Mouse (Mus musculus) adrenal gland, adult 18-20 months (tissue): Measurements from ENCODE around the gene Olfr328. TPM values are rescaled to one million over a fixed set of nuclear protein-coding genes. Genes with fewer than 3 reads are reported as not detected.

Experiments
- total RNA-seq, 2 experiments: library from RNA; stranded (reverse); gene quantifications; 1 replicate in 1 of 2; 2 replicates in 1 of 2; pipeline ENCODE4 v1.2.3; 2021

The Olfr328 gene
- total RNA-seq, 2 experiments from 2014 or later, result 0.13 TPM; not detected in 1

Other genes with a start within 250 kb of the Olfr328 start
- 10 to 100 TPM; 10.5 to 11.9 TPM for gene Zfp692, start 248.6 kb downstream of the Olfr328 start, total RNA-seq
- 10 to 100 TPM; 48.7 to 58.7 TPM for gene Zfp672, start 225.3 kb downstream of the Olfr328 start, total RNA-seq
- gene Sh3bp5l, start 224.9 kb downstream of the Olfr328 start, total RNA-seq, result 10 to 100 TPM; 38.5 to 39.3 TPM
- gene Lypd8, start 176.6 kb downstream of the Olfr328 start, total RNA-seq, result not detected
- gene 1810065E05Rik, start 134.5 kb downstream of the Olfr328 start, total RNA-seq, result not detected
- not detected for gene Gm12253, start 123.1 kb downstream of the Olfr328 start, total RNA-seq
- gene Lypd9, start 102.7 kb downstream of the Olfr328 start, total RNA-seq, result not detected
- gene Olfr30, start 93.4 kb downstream of the Olfr328 start, total RNA-seq, result not detected
- gene Olfr332, start 63.1 kb downstream of the Olfr328 start, total RNA-seq, result not detected
- not detected for gene Olfr331, start 53.1 kb downstream of the Olfr328 start, total RNA-seq
- gene Olfr330, start 20.8 kb downstream of the Olfr328 start, total RNA-seq, result under 1 TPM in 1 of 2 experiments, not detected in 1; 0.50 TPM
- under 1 TPM in 1 of 2 experiments, not detected in 1; 0.63 TPM for gene Olfr329-ps, start 9.2 kb downstream of the Olfr328 start, total RNA-seq
- not detected for gene Olfr224, start 14.9 kb upstream of the Olfr328 start, total RNA-seq
- gene Olfr325, start 22.1 kb upstream of the Olfr328 start, total RNA-seq, result not detected
- not detected for gene Olfr324, start 39.5 kb upstream of the Olfr328 start, total RNA-seq
- not detected for gene 2210407C18Rik, start 60.4 kb upstream of the Olfr328 start, total RNA-seq
- gene Olfr323, start 74.9 kb upstream of the Olfr328 start, total RNA-seq, result not detected
- gene Trim58, start 84.8 kb upstream of the Olfr328 start, total RNA-seq, result not detected
- not detected for gene Olfr322, start 103.1 kb upstream of the Olfr328 start, total RNA-seq
- not detected for gene Olfr320, start 125.5 kb upstream of the Olfr328 start, total RNA-seq
- gene Olfr319, start 143.5 kb upstream of the Olfr328 start, total RNA-seq, result not detected
- not detected for gene Olfr318, start 168.4 kb upstream of the Olfr328 start, total RNA-seq
- gene Olfr317, start 183.6 kb upstream of the Olfr328 start, total RNA-seq, result not detected
- not detected for gene Olfr316, start 197.1 kb upstream of the Olfr328 start, total RNA-seq
- gene Olfr315, start 217.6 kb upstream of the Olfr328 start, total RNA-seq, result not detected
- gene Olfr314, start 227.3 kb upstream of the Olfr328 start, total RNA-seq, result not detected
- 1 to 10 TPM; 2.6 to 3.1 TPM for gene Fam183b, start 246.3 kb upstream of the Olfr328 start, total RNA-seq